Mouse (Mus musculus): ENCODE results near the gene Cxcr5.
A peak's percentile ranks its signal among the peaks of the same experiment; 100 is the strongest.

The Cxcr5 gene

GRCm38 (mm10) chr9:44494863-44495809 lies 66.5 kb downstream of the Cxcr5 start:
- DNase-seq (ENCODE audit: low spot score) = no peak

- DNase-seq (ENCODE audit: low spot score) = no peak
Observed at GRCm38 (mm10) chr9:44494261-44494862, 67.3 kb downstream of the Cxcr5 start.

GRCm38 (mm10) chr9:44492631-44493461 lies 68.8 kb downstream of the Cxcr5 start:
- no peak for DNase-seq (ENCODE audit: low spot score)

GRCm38 (mm10) chr9:44491351-44491750 lies 70.3 kb downstream of the Cxcr5 start:
- DNase-seq (ENCODE audit: low spot score) = no peak

- peak; percentile 60 for DNase-seq (ENCODE audit: low spot score)
Observed at GRCm38 (mm10) chr9:44490086-44490967, 71.3 kb downstream of the Cxcr5 start.

GRCm38 (mm10) chr9:44489651-44490085 lies 72.0 kb downstream of the Cxcr5 start:
- DNase-seq (ENCODE audit: low spot score) = peak; percentile 47

- peak; percentile 98 for DNase-seq (ENCODE audit: low spot score)
Observed at GRCm38 (mm10) chr9:44488855-44489381, 72.8 kb downstream of the Cxcr5 start.

- DNase-seq (ENCODE audit: low spot score) = peak; percentile 94
Observed at GRCm38 (mm10) chr9:44488416-44488815, 73.3 kb downstream of the Cxcr5 start.

GRCm38 (mm10) chr9:44487441-44487840 lies 74.2 kb downstream of the Cxcr5 start:
- DNase-seq (ENCODE audit: low spot score) = peak; percentile 78

GRCm38 (mm10) chr9:44486741-44487421 lies 74.8 kb downstream of the Cxcr5 start:
- DNase-seq (ENCODE audit: low spot score) = peak; percentile 80

GRCm38 (mm10) chr9:44486335-44486734 lies 75.3 kb downstream of the Cxcr5 start:
- peak; percentile 83 for DNase-seq (ENCODE audit: low spot score)

- no peak for DNase-seq (ENCODE audit: low spot score)
Observed at GRCm38 (mm10) chr9:44485516-44486161, 76.0 kb downstream of the Cxcr5 start.

GRCm38 (mm10) chr9:44485105-44485515 lies 76.6 kb downstream of the Cxcr5 start:
- no peak for DNase-seq (ENCODE audit: low spot score)

GRCm38 (mm10) chr9:44484311-44485104 lies 77.2 kb downstream of the Cxcr5 start:
- peak; percentile 51 for DNase-seq (ENCODE audit: low spot score)

GRCm38 (mm10) chr9:44483510-44484044 lies 78.1 kb downstream of the Cxcr5 start:
- DNase-seq (ENCODE audit: low spot score) = peak; percentile 90

- DNase-seq (ENCODE audit: low spot score) = no peak
Observed at GRCm38 (mm10) chr9:44483041-44483509, 78.6 kb downstream of the Cxcr5 start.

- peak; percentile 89 for DNase-seq (ENCODE audit: low spot score)
Observed at GRCm38 (mm10) chr9:44482552-44482951, 79.1 kb downstream of the Cxcr5 start, which contains the start of gene Bcl9l. Bcl9l (plus strand) TSS chr9:44482825.

GRCm38 (mm10) chr9:44482112-44482511 lies 79.6 kb downstream of the Cxcr5 start:
- no peak for DNase-seq (ENCODE audit: low spot score)
